Mouse (Mus musculus) lung, postnatal 0 days (tissue): Measurements from ENCODE around the gene Adcy10. TPM values are rescaled to one million over a fixed set of nuclear protein-coding genes. Genes with fewer than 3 reads are reported as not detected.

ENCODE experiments used
- ATAC-seq: fragments of 200-750 bp; cut with Nextera tagmentation; 2 replicates; pipeline ENCODE4 v1.8.0; 2017; ENCODE audit warnings: moderate library complexity
- DNase-seq: peaks from one replicate; pipeline ENCODE4 v3.0.0-alpha.2; 2016; ENCODE audit warnings: low spot score
- H3K27ac ChIP-seq: fragments of 300-500 bp; sonication (generic); 2 replicates; pipeline ENCODE4 v1.5.1; 2014; ENCODE audit warnings: antibody characterized with exemption, mild to moderate bottlenecking, low read length, mixed read lengths
- H3K27me3 ChIP-seq: fragments of 300-500 bp; sonication (generic); replicated peaks from 2 replicates; pipeline ENCODE4 v1.6.1; 2014; ENCODE audit warnings: low read length, mixed read lengths; ENCODE audit not compliant: insufficient read depth
- H3K36me3 ChIP-seq: fragments of 300-500 bp; sonication (generic); 2 replicates; pipeline ENCODE4 v1.6.1; 2014; ENCODE audit warnings: low read length, mixed read lengths; ENCODE audit not compliant: insufficient read depth
- H3K4me1 ChIP-seq: fragments of 300-500 bp; sonication (generic); 2 replicates; pipeline ENCODE4 v1.6.1; 2014; ENCODE audit warnings: antibody characterized with exemption, low read depth, low read length, mixed read lengths; ENCODE audit not compliant: insufficient read depth
- H3K4me2 ChIP-seq: fragments of 300-500 bp; sonication (generic); replicated peaks from 2 replicates; pipeline ENCODE4 v1.6.1; 2014; ENCODE audit warnings: low read depth, mild to moderate bottlenecking, low read length, moderate library complexity, mixed read lengths
- H3K4me3 ChIP-seq: fragments of 300-500 bp; sonication (generic); 2 replicates; pipeline ENCODE4 v1.5.1; 2014; ENCODE audit warnings: low read depth, low read length
- H3K9ac ChIP-seq: fragments of 300-500 bp; sonication (generic); replicated peaks from 2 replicates; pipeline ENCODE4 v1.6.1; 2014; ENCODE audit warnings: low read depth, mild to moderate bottlenecking
- H3K9me3 ChIP-seq: fragments of 300-500 bp; sonication (generic); 2 replicates; pipeline ENCODE4 v1.6.1; 2016; ENCODE audit warnings: low read length, mixed read lengths
- CTCF ChIP-seq: IDR thresholded peaks from 2 replicates; pipeline ENCODE4 v1.5.1; 2016; ENCODE audit warnings: antibody characterized with exemption, mild to moderate bottlenecking
- EP300 ChIP-seq: IDR thresholded peaks from 2 replicates; pipeline ENCODE4 v1.6.1; 2016; ENCODE audit warnings: antibody characterized with exemption, mild to moderate bottlenecking, control low read depth
- whole genome bisulfite sequencing: fragments of 180-500 bp; shearing (Covaris S2); extraction: QIAGEN DNeasy Blood & Tissue Kit; methylation state at CpG from one replicate; pipeline ENCODE4 v1.1.7; 2014; 5-methylcytosine and 5-hydroxymethylcytosine counted together
- polyA plus RNA-seq: library from polyadenylated mRNA; unstranded; fragments of >200 nt; fragmentation: Nextera tagmentation; extraction: Ambion mirVana; gene quantifications from 2 replicates; pipeline ENCODE4 v1.2.1, GENCODE M21; 2015

Gene Adcy10
- polyA plus RNA-seq, 1 experiment from 2014 or later = not detected

DNA sequence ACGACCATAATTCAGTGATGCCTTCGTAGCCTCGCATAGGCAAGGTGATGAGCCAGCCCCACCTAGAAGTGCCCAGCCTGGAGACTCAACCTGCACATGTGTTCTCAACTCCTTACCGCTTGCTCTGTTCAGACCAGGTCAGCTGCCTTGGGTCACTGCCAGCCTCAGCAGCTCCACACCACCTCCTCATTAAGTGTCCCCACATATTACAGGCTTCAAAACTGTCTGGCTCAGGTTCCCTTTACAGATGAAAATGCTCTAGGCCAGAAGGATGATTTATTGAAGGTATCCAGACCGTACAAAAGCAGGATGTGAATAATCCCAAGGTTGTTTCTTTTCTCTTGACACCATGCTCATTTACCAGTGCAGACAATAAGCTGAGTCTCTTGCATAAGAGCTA is 140.9 kb downstream of the Adcy10 start:
- H3K27ac ChIP-seq = no peak overlapping the region
- no peak for ATAC-seq
- H3K4me3 ChIP-seq = no peak overlapping the region
- TF ChIP-seq CTCF (no peak), EP300 (no peak)
- no peaks in the 10 kb centered on the region for H3K9me3 ChIP-seq
- H3K36me3 ChIP-seq = no peaks in the 10 kb centered on the region
- WGBS = 72% methylated on average over 5 of the region's 5 CpGs
- DNase-seq = no peak
- no peak overlapping the region for H3K9ac ChIP-seq
- no peak overlapping the region for H3K4me2 ChIP-seq
- H3K4me1 ChIP-seq = peaks cover 9% of the 10 kb centered on the region; the same call in 1 of the 2 replicates
- no peaks in the 10 kb centered on the region for H3K27me3 ChIP-seq

Other genes with a start within 250 kb of the Adcy10 start
- gene Tiprl, start 248.2 kb upstream of the Adcy10 start, polyA plus RNA-seq = 70.3 and 73.6 TPM in 2 replicates
- gene Gpr161, start 189.4 kb upstream of the Adcy10 start, polyA plus RNA-seq = 0.51 and 0.56 TPM in 2 replicates
- 22.2 and 22.3 TPM in 2 replicates for gene Dcaf6, start 24.7 kb upstream of the Adcy10 start, polyA plus RNA-seq
- gene Mpc2, start 24.5 kb upstream of the Adcy10 start, polyA plus RNA-seq = 225 and 235 TPM in 2 replicates
- 136 and 149 TPM in 2 replicates for gene Mpzl1, start 149.4 kb downstream of the Adcy10 start, polyA plus RNA-seq
- 49.6 and 54.4 TPM in 2 replicates for gene Rcsd1, start 224.6 kb downstream of the Adcy10 start, polyA plus RNA-seq